Mouse (Mus musculus): Measurements from ENCODE around the gene Lrrn2.

- TF ChIP-seq CTCF (IDR thresholded peaks at IDR 0.05; ENCODE audit: control insufficient read depth, insufficient read depth, low read length) (no peak), POLR2A (IDR thresholded peaks at IDR 0.05; ENCODE audit: borderline replicate concordance, control insufficient read depth, low read depth, low read length) (no peak)
Measured at GRCm38 (mm10) chr1:132893311-132894077, 13.4 kb downstream of the Lrrn2 start.
